Comparison of ENCODE assay signal across 8 mouse cellular contexts in the genomic region with DNA sequence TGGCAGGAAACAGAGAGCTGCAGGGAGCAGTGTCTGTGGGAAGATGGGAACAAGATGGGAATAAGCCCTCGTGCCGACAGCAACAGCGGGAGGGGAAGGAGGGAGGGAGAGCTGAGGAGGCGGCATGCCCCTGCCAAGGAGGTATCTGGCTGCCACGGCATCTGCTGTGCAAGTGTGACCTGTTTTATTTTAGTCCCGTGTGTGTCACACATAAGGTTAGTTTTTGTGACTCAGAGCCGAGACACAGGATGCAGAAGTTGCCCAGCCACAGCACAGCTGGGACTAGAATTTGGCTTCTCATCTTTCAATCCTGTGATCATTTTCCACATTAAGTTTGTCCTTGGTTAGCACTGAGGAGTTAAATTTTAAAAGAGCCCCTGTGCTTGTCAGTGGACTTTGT.
DNase-seq lines count a peak whose midpoint lies in the region; ATAC-seq and TF ChIP-seq lines count a peak whose summit lies in the region.

No protein-coding gene starts in this region.

- intact Hi-C loops in left cerebral cortex, postnatal 25 days (cut with DNase I): loop anchor here (2.0 to 5.0 kb wide), 2 partner anchors 110 to 279 kb away; no protein-coding TSS in a partner anchor

- dilution Hi-C loops in CH12.LX (cut with MboI; ENCODE audit: extremely low pct_ligation_motif_present, extremely low pct_unique_long_range_greater_than_20kb, low sequenced_read_pairs): no loop called here

- TF ChIP-seq EP300 in CH12.LX (IDR thresholded peaks at IDR 0.05; ENCODE audit: low read length): no peak

- DNase-seq in forebrain, embryonic 10.5 days (ENCODE audit: extremely low spot score, low spot score): no peak
- no peak for DNase-seq in forebrain, embryonic 11.5 days (ENCODE audit: low spot score)
- DNase-seq in CH12.LX (ENCODE audit: extremely low read depth) (peak; percentile 63), liver (no peak)
- peak; percentile 33 for DNase-seq in gastrocnemius, postnatal 10 days
- peak; percentile 67 to 92 for DNase-seq in left cerebral cortex, postnatal 25 days (ENCODE audit: low spot score in 2 of 2)
- no peak for DNase-seq in spleen, postnatal 10 days (ENCODE audit: low spot score in 2 of 2)

- TF ChIP-seq CTCF in CH12.LX (conservative IDR thresholded peaks at IDR 0.05 in 1 of 2, IDR thresholded peaks at IDR 0.05 in 1 of 2; ENCODE audit: low read depth in 2 of 2, low read length in 2 of 2): no peak

- H3K27me3 ChIP-seq in forebrain, embryonic 10.5 days (ENCODE audit: poor library complexity, severe bottlenecking): no peaks in the 10 kb centered on the region
- H3K27me3 ChIP-seq in forebrain, embryonic 11.5 days (ENCODE audit: control insufficient read depth, insufficient read depth, low read length): no peaks in the 10 kb centered on the region
- no peaks in the 10 kb centered on the region for H3K27me3 ChIP-seq in CH12.LX (replicated peaks)
- no peaks in the 10 kb centered on the region for H3K27me3 ChIP-seq in liver, embryonic 12.5 days (replicated peaks)

- no peak overlapping the region for H3K4me2 ChIP-seq in forebrain, embryonic 11.5 days (ENCODE audit: low read depth, low read length, severe bottlenecking)
- no peak overlapping the region for H3K4me2 ChIP-seq in CH12.LX (ENCODE audit: insufficient read depth, low read depth, poor library complexity, severe bottlenecking)
- no peak overlapping the region for H3K4me2 ChIP-seq in liver, embryonic 12.5 days

- no peak for ATAC-seq in forebrain, embryonic 11.5 days (replicated peaks; ENCODE audit: low FRiP score)
- no peak for ATAC-seq in liver, embryonic 12.5 days

- no peaks in the 10 kb centered on the region for H3K9me3 ChIP-seq in forebrain, embryonic 10.5 days
- H3K9me3 ChIP-seq in forebrain, embryonic 11.5 days (ENCODE audit: control insufficient read depth, low read length): no peaks in the 10 kb centered on the region
- no peaks in the 10 kb centered on the region for H3K9me3 ChIP-seq in CH12.LX (replicated peaks; ENCODE audit: low read length)
- H3K9me3 ChIP-seq in liver, embryonic 12.5 days (replicated peaks): no peaks in the 10 kb centered on the region

- H3K4me1 ChIP-seq in forebrain, embryonic 10.5 days: peaks cover 24% of the 10 kb centered on the region
- no peaks in the 10 kb centered on the region for H3K4me1 ChIP-seq in forebrain, embryonic 11.5 days (replicated peaks; ENCODE audit: control insufficient read depth, insufficient read depth, low read length)
- peaks cover 8 to 41% of the 10 kb centered on the region in 2 experiments; a peak in 3 of 4 replicates for H3K4me1 ChIP-seq in CH12.LX (ENCODE audit: control insufficient read depth in 1 of 2, insufficient read depth in 2 of 2)
- peaks cover 4% of the 10 kb centered on the region; the same call in 1 of the 2 replicates for H3K4me1 ChIP-seq in liver, embryonic 12.5 days

- no peak for TF ChIP-seq POLR2A in CH12.LX (IDR thresholded peaks at IDR 0.05; ENCODE audit: low read depth, low read length)

- in situ Hi-C loops in CH12.LX (cut with MboI; ENCODE audit: low pct_ligation_motif_present, low pct_unique_long_range_greater_than_20kb, low sequenced_read_pairs): no loop called here

- 67% methylated on average over 7 of the region's 7 CpGs for WGBS in forebrain, embryonic 10.5 days
- 70% methylated on average over 7 of the region's 7 CpGs for WGBS in forebrain, embryonic 11.5 days
- 71% methylated on average over 7 of the region's 7 CpGs for WGBS in liver, embryonic 12.5 days (ENCODE audit: insufficient replicate concordance)

- peak overlapping the region; percentile 40; the same call in 1 of the 2 replicates for H3K27ac ChIP-seq in forebrain, embryonic 10.5 days
- H3K27ac ChIP-seq in forebrain, embryonic 11.5 days (ENCODE audit: low read depth, low read length): no peak overlapping the region
- 0 out of 2 replicates have a peak overlapping the region, but pooled peaks have one; percentile 4 for H3K27ac ChIP-seq in CH12.LX (ENCODE audit: insufficient read depth, low read depth)
- H3K27ac ChIP-seq in liver, embryonic 12.5 days: no peak overlapping the region

- no peak overlapping the region for H3K9ac ChIP-seq in forebrain, embryonic 11.5 days (ENCODE audit: low read length)
- no peak overlapping the region for H3K9ac ChIP-seq in CH12.LX (ENCODE audit: insufficient read depth, low read depth)
- H3K9ac ChIP-seq in liver, embryonic 12.5 days: no peak overlapping the region

- H3K36me3 ChIP-seq in forebrain, embryonic 10.5 days (replicated peaks): peaks cover 13% of the 10 kb centered on the region
- H3K36me3 ChIP-seq in forebrain, embryonic 11.5 days (ENCODE audit: control insufficient read depth, insufficient read depth, low read length): no peaks in the 10 kb centered on the region
- peaks cover 16 to 82% of the 10 kb centered on the region in 2 experiments for H3K36me3 ChIP-seq in CH12.LX (replicated peaks in 1 of 2; ENCODE audit: control insufficient read depth in 1 of 2, insufficient read depth in 1 of 2, low read length in 1 of 2)
- peaks cover 20% of the 10 kb centered on the region for H3K36me3 ChIP-seq in liver, embryonic 12.5 days

- H3K79me2 ChIP-seq in CH12.LX (replicated peaks; ENCODE audit: control insufficient read depth, extremely low read depth, insufficient read depth, poor library complexity, severe bottlenecking): no peaks in the 10 kb centered on the region

- no peak overlapping the region for H3K4me3 ChIP-seq in forebrain, embryonic 10.5 days
- no peak overlapping the region for H3K4me3 ChIP-seq in forebrain, embryonic 11.5 days (ENCODE audit: low read depth, low read length)
- no peak overlapping the region for H3K4me3 ChIP-seq in CH12.LX (replicated peaks in 1 of 3; ENCODE audit: low read depth in 2 of 3, low read length in 2 of 3, poor library complexity in 1 of 3)
- no peak overlapping the region for H3K4me3 ChIP-seq in liver, embryonic 12.5 days

- TF ChIP-seq RAD21 in CH12.LX (IDR thresholded peaks at IDR 0.05; ENCODE audit: low read depth, low read length): no peak

TF ChIP-seq in CH12.LX, 34 proteins besides CTCF, POLR2A, EP300 and RAD21:
- TF ChIP-seq GABPA (IDR thresholded peaks at IDR 0.05; ENCODE audit: insufficient replicate concordance, low read depth, low read length) (no peak), SIN3A (IDR thresholded peaks at IDR 0.05; ENCODE audit: low read length) (no peak), MAX (IDR thresholded peaks at IDR 0.05; ENCODE audit: low read length) (no peak), PAX5 (IDR thresholded peaks at IDR 0.05; ENCODE audit: low read length) (no peak), ETS1 (conservative IDR thresholded peaks at IDR 0.05; ENCODE audit: low read depth, low read length) (peak; percentile 65), RCOR1 (conservative IDR thresholded peaks at IDR 0.05; ENCODE audit: low read depth, low read length) (no peak), BHLHE40 (IDR thresholded peaks at IDR 0.05; ENCODE audit: low read depth, low read length) (peak; percentile 75)

Comparison
In these comparisons a context has a peak if more than half of its experiments do, and no peak if none do; other contexts are left out.
1. H3K27ac ChIP-seq: peak in forebrain, embryonic 10.5 days (single experiment) and CH12.LX (single experiment); none in forebrain, embryonic 11.5 days (single experiment) and liver, embryonic 12.5 days (single experiment).
2. DNase-seq: peak in CH12.LX (single experiment), gastrocnemius, postnatal 10 days (single experiment) and left cerebral cortex, postnatal 25 days (2 of 2); none in forebrain, embryonic 10.5 days (single experiment), forebrain, embryonic 11.5 days (single experiment), spleen, postnatal 10 days (0 of 2) and liver (single experiment).